Mouse (Mus musculus) C3H10T1/2 (cell line): ENCODE measurements around the gene Zik1. TPM values are rescaled to one million over a fixed set of nuclear protein-coding genes. Genes with fewer than 3 reads are reported as not detected.

ENCODE experiments used
- polyA plus RNA-seq, 2 experiments: library from polyadenylated mRNA; unstranded; fragments of >200 nt; fragmentation: generic; extraction: Trizol; gene quantifications; one replicate each; pipeline ENCODE4 v1.2.1; 2012; ENCODE audit warnings: missing spikeins in 2 of 2

The Zik1 gene
- polyA plus RNA-seq = under 1 TPM; 0.08 to 0.51 TPM

GRCm38 (mm10) chr7:10494786-10495521, at the start of gene Zik1:
Gene Zik1, minus strand, starts transcription at chr7:10495394.

GRCm38 (mm10) chr7:10443031-10443430, 52.2 kb downstream of the Zik1 start, which contains the start of gene Vmn1r67:
Gene Vmn1r67, plus strand, starts transcription at chr7:10443331.

Other genes starting within 250 kb of the Zik1 start
- gene Vmn1r66, start 217.4 kb downstream of the Zik1 start, polyA plus RNA-seq = not detected
- gene Vmn1r67, start 52.1 kb downstream of the Zik1 start, polyA plus RNA-seq = not detected
- not detected for gene Vmn1r68, start 63.1 kb upstream of the Zik1 start, polyA plus RNA-seq
- not detected for gene Vmn1r69, start 118.3 kb upstream of the Zik1 start, polyA plus RNA-seq
- gene Vmn1r70, start 136.1 kb upstream of the Zik1 start, polyA plus RNA-seq = not detected
- gene Nlrp4b, start 192.4 kb upstream of the Zik1 start, polyA plus RNA-seq = not detected